Mouse (Mus musculus): ENCODE data around the gene Gabbr2. TPM values are rescaled to one million over a fixed set of nuclear protein-coding genes. Genes with fewer than 3 reads are reported as not detected.

Gene Gabbr2
- total and polyA plus RNA-seq, 2 experiments from 2014 or later, result 17.7 to 98.9 TPM

DNA sequence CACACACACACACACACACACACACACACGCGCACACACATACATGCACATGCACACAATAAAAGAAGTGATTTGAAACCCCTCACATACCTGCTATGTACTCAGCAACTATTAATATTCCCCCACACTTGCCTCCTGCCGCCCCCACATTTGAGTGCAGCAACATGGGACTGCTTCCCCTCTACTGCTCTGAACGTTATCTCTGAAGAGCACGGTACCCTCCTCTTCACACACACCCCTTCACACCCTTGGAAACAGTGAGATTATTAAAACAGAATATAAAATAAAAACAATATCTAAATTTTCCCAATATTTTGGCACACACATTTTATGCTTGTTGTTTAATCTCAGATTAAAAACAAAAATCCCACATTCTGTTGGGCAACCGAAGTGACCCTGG is 77.1 kb downstream of the Gabbr2 start:
- Histone ChIP-seq H3K9me3 (ENCODE audit: low read length) (no peaks in the 10 kb centered on the region), H3K4me2 (ENCODE audit: low read depth, low read length) (no peak overlapping the region), H3K27ac (no peak overlapping the region), H3K4me1 (ENCODE audit: insufficient read depth, low read length) (peaks cover 12% of the 10 kb centered on the region), H3K36me3 (ENCODE audit: insufficient read depth, low read length) (no peaks in the 10 kb centered on the region), H3K27me3 (ENCODE audit: insufficient read depth, low read length) (no peaks in the 10 kb centered on the region), H3K9ac (replicated peaks; ENCODE audit: low read length) (no peak overlapping the region), H3K4me3 (ENCODE audit: low read length) (no peak overlapping the region)
- WGBS, result 91% methylated on average over 6 of the region's 6 CpGs
- no peak for TF ChIP-seq CTCF (IDR thresholded peaks at IDR 0.05; ENCODE audit: low read depth)
- no peak for DNase-seq (ENCODE audit: low spot score)
- ATAC-seq, result no peak

DNA sequence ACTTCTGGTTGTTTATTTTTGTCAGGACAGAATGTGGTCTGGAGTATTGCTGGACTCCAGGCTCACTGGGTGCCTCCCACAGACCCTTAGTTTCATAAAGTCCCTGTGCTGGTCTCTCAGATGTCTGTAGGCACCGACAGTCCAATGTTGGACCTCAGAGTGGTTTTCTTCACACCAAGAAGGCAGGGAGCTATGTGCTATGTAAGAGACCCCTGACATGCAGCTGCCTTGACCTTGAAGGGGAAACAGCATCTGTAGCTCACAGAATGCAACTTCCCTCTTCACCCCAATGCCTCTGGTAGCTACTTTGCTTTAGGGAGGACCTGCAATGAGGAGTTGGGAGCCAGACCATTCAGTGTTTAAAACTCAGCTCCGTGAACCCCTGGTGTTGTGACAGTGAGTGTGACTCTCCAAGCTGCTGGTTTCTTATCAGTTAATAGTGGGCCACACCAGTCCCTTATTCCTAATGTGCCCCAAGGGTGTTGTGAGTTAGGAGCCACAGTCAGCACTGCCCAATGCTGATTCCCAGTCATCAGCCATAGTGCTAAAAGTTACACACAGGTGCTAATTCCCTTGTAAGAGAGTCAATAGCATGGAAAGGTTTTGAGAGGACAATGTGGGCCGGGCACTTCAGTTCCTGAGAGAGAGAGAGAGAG is 85.5 kb downstream of the Gabbr2 start:
- Histone ChIP-seq H3K4me1 (ENCODE audit: insufficient read depth, low read length) (peaks cover 6% of the 10 kb centered on the region; the same call in 1 of the 2 replicates), H3K9ac (replicated peaks; ENCODE audit: low read length) (no peak overlapping the region), H3K36me3 (ENCODE audit: insufficient read depth, low read length) (no peaks in the 10 kb centered on the region), H3K27me3 (ENCODE audit: insufficient read depth, low read length) (no peaks in the 10 kb centered on the region), H3K27ac (no peak overlapping the region), H3K4me2 (ENCODE audit: low read depth, low read length) (no peak overlapping the region), H3K4me3 (ENCODE audit: low read length) (no peak overlapping the region), H3K9me3 (ENCODE audit: low read length) (no peaks in the 10 kb centered on the region)
- 89% methylated on average over 3 of the region's 3 CpGs for whole genome bisulfite sequencing
- no peak for TF ChIP-seq CTCF (IDR thresholded peaks at IDR 0.05; ENCODE audit: low read depth)
- no peak for ATAC-seq
- no peak for DNase-seq (ENCODE audit: low spot score)

DNA sequence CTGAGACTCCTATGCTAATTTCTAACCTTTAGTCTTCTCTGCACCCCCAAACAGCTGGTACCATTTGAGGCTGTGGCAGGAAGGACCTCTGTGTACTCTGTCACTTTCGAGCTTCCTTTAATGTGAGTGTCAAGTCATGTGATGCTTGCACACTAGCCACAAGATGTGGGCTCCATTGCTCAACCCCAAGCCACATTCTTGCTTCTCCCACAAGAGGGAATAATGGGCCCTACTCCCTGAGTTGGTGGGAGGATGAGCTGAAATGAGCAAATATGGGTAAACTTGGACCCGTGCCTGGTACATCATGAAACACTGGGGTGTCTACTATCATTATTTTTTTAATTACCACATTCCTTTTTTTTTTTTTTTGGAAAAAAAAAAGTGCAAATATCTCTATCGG is 86.5 kb downstream of the Gabbr2 start:
- ATAC-seq, result no peak
- no peak overlapping the region for H3K27ac ChIP-seq
- DNase-seq (ENCODE audit: low spot score), result no peak

DNA sequence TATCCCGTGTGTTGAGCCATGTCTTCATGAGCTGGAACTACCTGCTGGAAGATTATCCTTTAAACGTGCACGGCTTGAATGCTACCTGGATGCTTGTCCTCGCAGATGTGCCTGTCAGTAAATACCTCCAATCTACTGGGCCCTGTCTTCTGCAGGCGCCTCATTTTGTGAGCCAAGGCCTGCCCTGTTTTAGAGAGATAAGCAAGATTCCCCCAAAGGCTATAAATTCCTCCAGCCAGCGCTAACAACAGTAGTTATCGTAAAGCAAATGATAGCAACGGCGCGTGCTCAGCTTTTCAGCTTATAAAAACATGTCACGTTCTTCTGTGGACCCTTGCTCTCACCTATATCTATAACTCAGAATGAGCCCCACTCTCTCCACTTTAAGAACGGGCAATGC is 87.5 kb downstream of the Gabbr2 start:
- ATAC-seq (no peak), DNase-seq (ENCODE audit: low spot score) (no peak)
- peaks cover 6% of the 10 kb centered on the region; the same call in 1 of the 2 replicates for H3K4me1 ChIP-seq (ENCODE audit: insufficient read depth, low read length)
- no peaks in the 10 kb centered on the region for H3K36me3 ChIP-seq (ENCODE audit: insufficient read depth, low read length)
- H3K9me3 ChIP-seq (ENCODE audit: low read length), result no peaks in the 10 kb centered on the region
- H3K27me3 ChIP-seq (ENCODE audit: insufficient read depth, low read length), result no peaks in the 10 kb centered on the region
- H3K9ac ChIP-seq (replicated peaks; ENCODE audit: low read length), result no peak overlapping the region
- H3K27ac ChIP-seq, result no peak overlapping the region
- no peak overlapping the region for H3K4me2 ChIP-seq (ENCODE audit: low read depth, low read length)
- no peak for TF ChIP-seq CTCF (IDR thresholded peaks at IDR 0.05; ENCODE audit: low read depth)
- no peak overlapping the region for H3K4me3 ChIP-seq (ENCODE audit: low read length)
- WGBS, result 78% methylated on average over 12 of the region's 12 CpGs

More for the DNA sequence above, 86.5 kb downstream of the Gabbr2 start:
- H3K4me2 ChIP-seq (ENCODE audit: low read depth, low read length), result no peak overlapping the region
- H3K4me1 ChIP-seq (ENCODE audit: insufficient read depth, low read length), result peaks cover 6% of the 10 kb centered on the region; the same call in 1 of the 2 replicates
- TF ChIP-seq CTCF (IDR thresholded peaks at IDR 0.05; ENCODE audit: low read depth), result no peak
- no peak overlapping the region for H3K4me3 ChIP-seq (ENCODE audit: low read length)
- H3K9ac ChIP-seq (replicated peaks; ENCODE audit: low read length), result no peak overlapping the region
- no peaks in the 10 kb centered on the region for H3K27me3 ChIP-seq (ENCODE audit: insufficient read depth, low read length)
- WGBS, result 67% methylated on average over 3 of the region's 3 CpGs
- H3K9me3 ChIP-seq (ENCODE audit: low read length), result no peaks in the 10 kb centered on the region
- no peaks in the 10 kb centered on the region for H3K36me3 ChIP-seq (ENCODE audit: insufficient read depth, low read length)

DNA sequence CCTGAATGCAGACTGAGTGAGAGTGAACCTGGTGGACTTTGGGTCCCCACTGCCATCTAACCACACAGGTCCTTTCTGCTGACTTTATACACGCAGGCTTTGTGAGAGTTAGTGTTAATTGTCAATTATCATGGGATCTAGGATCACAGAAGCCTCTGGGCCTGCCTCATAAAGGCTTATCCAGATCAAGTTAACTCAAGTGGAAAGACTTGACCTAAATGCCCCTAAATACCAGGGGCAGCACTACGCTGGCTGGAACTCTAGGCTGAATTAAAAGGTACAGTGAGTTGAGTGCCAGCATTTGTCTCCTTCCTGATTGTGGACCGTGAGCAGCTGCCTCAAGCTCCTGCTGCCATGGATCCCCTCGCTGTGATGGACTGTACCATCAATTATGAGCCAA is 93.1 kb downstream of the Gabbr2 start:
- TF ChIP-seq CTCF (IDR thresholded peaks at IDR 0.05; ENCODE audit: low read depth), result no peak
- peaks cover 19% of the 10 kb centered on the region; the same call in 1 of the 2 replicates for H3K4me1 ChIP-seq (ENCODE audit: insufficient read depth, low read length)
- 55% methylated on average over 4 of the region's 4 CpGs for WGBS

DNA sequence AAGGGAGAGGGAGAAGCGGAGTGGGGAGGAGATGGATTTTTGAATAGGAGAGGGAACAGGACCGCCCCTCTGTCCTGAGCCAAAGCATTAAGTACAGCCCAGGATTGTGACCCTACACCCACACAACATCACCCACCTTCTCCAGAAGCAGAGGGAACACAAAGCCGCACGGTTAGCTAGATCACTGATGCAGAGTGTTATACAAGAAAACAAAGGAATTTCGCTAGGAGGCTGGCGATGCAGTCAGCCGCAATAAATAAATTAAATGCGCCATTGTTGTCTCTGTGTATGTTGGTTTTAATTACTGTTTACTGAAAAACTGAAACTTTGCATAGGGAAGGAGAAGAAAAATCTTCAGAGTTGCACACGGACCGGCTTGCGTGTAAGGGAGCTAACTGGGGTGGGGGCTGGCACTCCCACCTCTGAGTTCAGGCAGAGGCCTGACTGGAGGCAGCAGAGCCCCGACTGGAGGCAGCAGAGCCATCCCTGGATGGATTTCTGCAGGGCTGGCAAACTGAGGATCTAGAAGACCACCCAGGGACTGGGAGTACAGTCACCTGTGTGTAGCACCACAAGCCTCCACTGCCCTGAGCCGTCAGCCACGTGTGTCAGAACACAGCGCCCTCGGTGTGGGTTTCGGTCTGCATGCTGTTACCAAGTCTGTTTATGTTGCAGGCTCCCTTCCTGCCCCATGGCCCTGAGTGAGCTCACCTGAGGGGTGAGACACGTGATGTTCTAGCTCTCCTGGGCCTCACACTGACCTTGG is 93.9 kb downstream of the Gabbr2 start:
- H3K4me1 ChIP-seq (ENCODE audit: insufficient read depth, low read length), result peaks cover 15% of the 10 kb centered on the region; the same call in 1 of the 2 replicates
- no peak for TF ChIP-seq CTCF (IDR thresholded peaks at IDR 0.05; ENCODE audit: low read depth)
- no peak overlapping the region for H3K4me2 ChIP-seq (ENCODE audit: low read depth, low read length)
- H3K27me3 ChIP-seq (ENCODE audit: insufficient read depth, low read length), result no peaks in the 10 kb centered on the region
- 44% methylated on average over 18 of the region's 18 CpGs for WGBS
- DNase-seq (ENCODE audit: low spot score) (no peak), ATAC-seq (peak; percentile 28)
- H3K27ac ChIP-seq, result no peak overlapping the region
- no peak overlapping the region for H3K9ac ChIP-seq (replicated peaks; ENCODE audit: low read length)
- no peaks in the 10 kb centered on the region for H3K9me3 ChIP-seq (ENCODE audit: low read length)
- no peaks in the 10 kb centered on the region for H3K36me3 ChIP-seq (ENCODE audit: insufficient read depth, low read length)
- H3K4me3 ChIP-seq (ENCODE audit: low read length), result no peak overlapping the region

More for the DNA sequence above, 93.1 kb downstream of the Gabbr2 start:
- DNase-seq (ENCODE audit: low spot score) (no peak), ATAC-seq (no peak)
- H3K27ac ChIP-seq, result no peak overlapping the region
- H3K27me3 ChIP-seq (ENCODE audit: insufficient read depth, low read length), result no peaks in the 10 kb centered on the region
- H3K4me3 ChIP-seq (ENCODE audit: low read length), result no peak overlapping the region
- no peaks in the 10 kb centered on the region for H3K36me3 ChIP-seq (ENCODE audit: insufficient read depth, low read length)
- H3K9me3 ChIP-seq (ENCODE audit: low read length), result no peaks in the 10 kb centered on the region
- no peak overlapping the region for H3K9ac ChIP-seq (replicated peaks; ENCODE audit: low read length)
- no peak overlapping the region for H3K4me2 ChIP-seq (ENCODE audit: low read depth, low read length)
